Mouse (Mus musculus) kidney, embryonic 14.5 days (tissue): ENCODE measurements around the gene 1700029I15Rik. TPM values are rescaled to one million over a fixed set of nuclear protein-coding genes. Genes with fewer than 3 reads are reported as not detected.

ENCODE experiments used
- ATAC-seq: fragments of 200-750 bp; cut with Nextera tagmentation; 2 replicates; pipeline ENCODE4 v1.8.0; 2017; ENCODE audit warnings: moderate number of reproducible peaks, mild to moderate bottlenecking, moderate TSS enrichment, moderate library complexity; ENCODE audit not compliant: low FRiP score, low TSS enrichment
- H3K27ac ChIP-seq: fragments of 300-500 bp; sonication (generic); 2 replicates; pipeline ENCODE4 v1.5.1; 2014; ENCODE audit warnings: low read depth, mild to moderate bottlenecking, low read length, moderate library complexity, mixed read lengths
- H3K27me3 ChIP-seq: fragments of 300-500 bp; sonication (generic); 2 replicates; pipeline ENCODE4 v1.6.1; 2014; ENCODE audit warnings: mild to moderate bottlenecking, low read length; ENCODE audit not compliant: control insufficient read depth, insufficient read depth
- H3K36me3 ChIP-seq: fragments of 300-500 bp; sonication (generic); 2 replicates; pipeline ENCODE4 v1.6.1; 2014; ENCODE audit warnings: low read length, mixed read lengths; ENCODE audit not compliant: control insufficient read depth, insufficient read depth
- H3K4me1 ChIP-seq: fragments of 300-500 bp; sonication (generic); 2 replicates; pipeline ENCODE4 v1.6.1; 2014; ENCODE audit warnings: low read length, mixed read lengths; ENCODE audit not compliant: control insufficient read depth, insufficient read depth
- H3K4me2 ChIP-seq: fragments of 300-500 bp; sonication (generic); replicated peaks from 2 replicates; pipeline ENCODE4 v1.6.1; 2014; ENCODE audit warnings: low read depth, mild to moderate bottlenecking, low read length
- H3K4me3 ChIP-seq: fragments of 300-500 bp; sonication (generic); 2 replicates; pipeline ENCODE4 v1.5.1; 2014; ENCODE audit warnings: mild to moderate bottlenecking, low read length
- H3K9ac ChIP-seq: fragments of 300-500 bp; sonication (generic); 2 replicates; pipeline ENCODE4 v1.6.1; 2014; ENCODE audit warnings: low read depth, mild to moderate bottlenecking, low read length, moderate library complexity
- H3K9me3 ChIP-seq: fragments of 300-500 bp; sonication (generic); 2 replicates; pipeline ENCODE4 v1.6.1; 2016; ENCODE audit warnings: low read length; ENCODE audit not compliant: control insufficient read depth
- WGBS: fragments of 180-500 bp; shearing (Covaris S2); extraction: QIAGEN DNeasy Blood & Tissue Kit; methylation state at CpG from one replicate; pipeline ENCODE4 v1.1.7; 2014; 5-methylcytosine and 5-hydroxymethylcytosine counted together
- polyA plus RNA-seq: library from polyadenylated mRNA; unstranded; fragments of >200 nt; fragmentation: Nextera tagmentation; extraction: Ambion mirVana; gene quantifications from 2 replicates; pipeline ENCODE4 v1.2.1, GENCODE M21; 2014

1700029I15Rik gene
- polyA plus RNA-seq, 1 experiment from 2014 or later, result 2.5 TPM

DNA sequence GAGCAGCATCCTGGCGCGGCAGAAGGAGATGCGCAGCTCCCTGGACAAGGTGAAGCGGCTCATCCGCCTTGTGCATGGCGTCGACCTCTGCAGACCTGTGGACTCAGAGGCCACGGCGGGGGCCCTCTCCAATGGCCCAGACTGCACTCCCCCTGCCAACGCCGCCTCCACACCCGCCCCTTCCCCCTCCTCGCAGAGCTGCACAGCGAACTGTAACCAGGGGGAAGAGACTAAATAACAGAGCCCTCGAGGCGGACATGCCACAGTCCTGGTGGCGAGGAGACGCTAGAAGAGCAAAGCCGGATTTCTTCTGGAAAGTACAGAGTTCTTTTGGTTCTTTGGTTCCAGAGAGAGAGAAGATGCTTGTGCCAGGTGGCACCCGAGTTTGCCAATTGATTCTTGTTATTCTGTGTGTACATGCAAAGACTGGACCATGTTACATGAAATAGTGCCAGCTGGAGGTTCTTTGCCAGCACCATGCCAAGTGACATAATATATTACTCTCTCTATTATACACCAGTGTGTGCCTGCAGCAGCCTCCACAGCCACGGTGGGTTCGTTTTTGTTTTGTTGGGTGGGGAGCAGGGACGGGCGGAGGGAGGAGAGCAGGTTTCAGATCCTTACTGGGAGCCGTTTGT lies 22.0 kb upstream of the 1700029I15Rik start:
- 61% methylated on average over 23 of the region's 25 CpGs for WGBS
- H3K4me1 ChIP-seq, result peaks cover 4% of the 10 kb centered on the region; the same call in 1 of the 2 replicates
- H3K36me3 ChIP-seq, result peaks cover 69% of the 10 kb centered on the region
- no peak overlapping the region for H3K27ac ChIP-seq
- no peak overlapping the region for H3K4me3 ChIP-seq
- peak; percentile 36; the same call in 1 of the 2 replicates for ATAC-seq
- H3K9me3 ChIP-seq, result no peaks in the 10 kb centered on the region
- H3K27me3 ChIP-seq, result no peaks in the 10 kb centered on the region
- H3K9ac ChIP-seq, result no peak overlapping the region
- no peak overlapping the region for H3K4me2 ChIP-seq

- H3K9ac ChIP-seq, result no peak overlapping the region
- H3K36me3 ChIP-seq, result peaks cover 73% of the 10 kb centered on the region
- 27% methylated on average over 12 of the region's 12 CpGs for WGBS
- H3K27me3 ChIP-seq, result no peaks in the 10 kb centered on the region
- ATAC-seq, result peak; percentile 41; the same call in 1 of the 2 replicates
- H3K4me2 ChIP-seq, result no peak overlapping the region
- H3K4me3 ChIP-seq, result no peak overlapping the region
- peaks cover 4% of the 10 kb centered on the region; the same call in 1 of the 2 replicates for H3K4me1 ChIP-seq
- no peaks in the 10 kb centered on the region for H3K9me3 ChIP-seq
- no peak overlapping the region for H3K27ac ChIP-seq
Observed at GRCm38 (mm10) chr2:92360893-92361292, 21.4 kb upstream of the 1700029I15Rik start.

GRCm38 (mm10) chr2:92361795-92362194 lies 20.5 kb upstream of the 1700029I15Rik start:
- Histone ChIP-seq H3K4me2 (no peak overlapping the region), H3K9me3 (no peaks in the 10 kb centered on the region), H3K36me3 (peaks cover 67% of the 10 kb centered on the region), H3K9ac (no peak overlapping the region), H3K27me3 (no peaks in the 10 kb centered on the region), H3K4me1 (peaks cover 4% of the 10 kb centered on the region; the same call in 1 of the 2 replicates), H3K27ac (no peak overlapping the region), H3K4me3 (no peak overlapping the region)
- ATAC-seq, result no peak
- 75% methylated on average over 8 of the region's 8 CpGs for WGBS

DNA sequence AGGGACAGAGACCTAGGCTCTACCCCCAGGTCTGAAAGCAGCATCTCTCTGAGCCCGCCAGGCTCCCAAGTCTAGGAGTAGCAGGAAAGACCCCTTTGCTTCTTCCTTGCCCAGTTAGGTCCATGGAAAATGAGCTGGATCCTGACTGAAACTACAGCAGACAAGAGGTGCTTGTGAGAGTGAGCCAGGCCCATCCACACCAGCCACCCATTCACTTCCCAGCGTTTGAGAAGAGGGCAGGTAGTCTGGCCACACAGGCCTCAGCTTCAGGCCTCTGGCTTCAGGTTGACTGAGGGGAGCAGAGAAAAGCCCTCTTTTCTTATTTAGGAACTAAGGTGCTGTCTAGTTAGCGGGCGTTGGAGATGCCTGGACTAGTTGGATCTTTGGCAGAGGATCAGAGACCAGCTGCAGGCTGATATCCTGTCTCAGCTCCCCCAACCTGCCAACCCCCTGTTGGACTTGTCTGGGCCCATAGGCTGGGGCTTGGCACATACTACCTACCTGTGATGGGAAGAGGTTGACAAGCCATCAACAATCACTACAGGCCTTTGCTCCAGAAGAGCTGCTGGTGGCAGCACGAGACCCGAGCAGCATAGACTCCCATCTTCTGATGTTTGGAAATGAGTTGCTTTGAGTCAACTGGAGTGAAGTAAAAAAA lies 19.6 kb upstream of the 1700029I15Rik start:
- Histone ChIP-seq H3K27ac (no peak overlapping the region), H3K4me2 (no peak overlapping the region), H3K27me3 (no peaks in the 10 kb centered on the region), H3K4me1 (peaks cover 10% of the 10 kb centered on the region; the same call in 1 of the 2 replicates), H3K4me3 (no peak overlapping the region), H3K9ac (no peak overlapping the region), H3K36me3 (peaks cover 60% of the 10 kb centered on the region), H3K9me3 (no peaks in the 10 kb centered on the region)
- 90% methylated on average over 6 of the region's 6 CpGs for WGBS
- no peak for ATAC-seq

DNA sequence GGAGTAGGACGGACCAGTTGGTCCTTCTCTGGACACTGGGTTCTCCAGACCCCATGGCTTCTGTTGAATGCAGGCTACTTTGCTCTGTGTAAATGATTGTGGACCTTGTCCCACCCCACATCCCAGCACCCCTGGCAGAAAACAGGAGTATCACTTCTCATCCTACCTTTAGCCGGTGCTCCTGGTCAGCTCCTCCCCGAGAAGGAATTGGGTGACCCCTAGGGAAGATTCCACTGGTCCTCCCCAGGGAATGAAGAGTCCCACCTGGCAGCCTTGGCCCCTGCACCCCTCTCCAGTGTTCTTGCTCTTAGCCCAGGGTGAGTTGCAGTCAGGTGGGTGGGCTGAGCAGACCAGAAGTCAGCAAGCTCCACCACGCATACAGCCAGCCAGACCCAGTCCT lies 18.3 kb upstream of the 1700029I15Rik start:
- 86% methylated on average over 4 of the region's 4 CpGs for WGBS
- Histone ChIP-seq H3K4me2 (no peak overlapping the region), H3K36me3 (peaks cover 46% of the 10 kb centered on the region)

DNA sequence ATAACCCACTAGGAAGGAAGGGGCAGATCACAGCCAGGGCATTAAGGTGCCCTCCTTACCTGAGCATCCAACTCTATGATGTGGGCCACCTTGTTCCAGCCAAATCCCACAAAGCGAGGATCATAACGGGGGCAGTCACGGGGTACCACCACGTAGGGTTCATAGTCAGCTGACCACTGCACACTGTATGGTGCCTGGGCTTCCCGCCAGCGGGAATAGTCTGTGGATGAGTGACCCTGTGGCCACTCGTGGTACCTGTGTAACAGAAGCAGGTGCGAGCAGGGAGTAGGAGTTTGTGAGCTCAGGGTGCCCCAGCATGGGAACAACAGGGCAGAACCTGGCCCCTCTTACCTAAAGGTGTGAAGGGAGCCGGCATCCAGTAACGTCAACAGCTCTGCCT lies 16.8 kb upstream of the 1700029I15Rik start:
- no peak overlapping the region for H3K4me2 ChIP-seq
- 0 out of 2 replicates have a peak, but pooled peaks cover 7% of the 10 kb centered on the region for H3K27me3 ChIP-seq
- H3K27ac ChIP-seq, result no peak overlapping the region
- no peak overlapping the region for H3K4me3 ChIP-seq
- WGBS, result 93% methylated on average over 10 of the region's 10 CpGs
- H3K9me3 ChIP-seq, result no peaks in the 10 kb centered on the region
- ATAC-seq, result no peak
- peaks cover 32% of the 10 kb centered on the region; the same call in 1 of the 2 replicates for H3K36me3 ChIP-seq
- H3K4me1 ChIP-seq, result peaks cover 20% of the 10 kb centered on the region
- no peak overlapping the region for H3K9ac ChIP-seq

More for the DNA sequence above, 18.3 kb upstream of the 1700029I15Rik start:
- no peak for ATAC-seq
- no peak overlapping the region for H3K27ac ChIP-seq
- 0 out of 2 replicates have a peak, but pooled peaks cover 2% of the 10 kb centered on the region for H3K27me3 ChIP-seq
- no peaks in the 10 kb centered on the region for H3K9me3 ChIP-seq
- no peak overlapping the region for H3K4me3 ChIP-seq
- H3K4me1 ChIP-seq, result peaks cover 13% of the 10 kb centered on the region
- H3K9ac ChIP-seq, result no peak overlapping the region

DNA sequence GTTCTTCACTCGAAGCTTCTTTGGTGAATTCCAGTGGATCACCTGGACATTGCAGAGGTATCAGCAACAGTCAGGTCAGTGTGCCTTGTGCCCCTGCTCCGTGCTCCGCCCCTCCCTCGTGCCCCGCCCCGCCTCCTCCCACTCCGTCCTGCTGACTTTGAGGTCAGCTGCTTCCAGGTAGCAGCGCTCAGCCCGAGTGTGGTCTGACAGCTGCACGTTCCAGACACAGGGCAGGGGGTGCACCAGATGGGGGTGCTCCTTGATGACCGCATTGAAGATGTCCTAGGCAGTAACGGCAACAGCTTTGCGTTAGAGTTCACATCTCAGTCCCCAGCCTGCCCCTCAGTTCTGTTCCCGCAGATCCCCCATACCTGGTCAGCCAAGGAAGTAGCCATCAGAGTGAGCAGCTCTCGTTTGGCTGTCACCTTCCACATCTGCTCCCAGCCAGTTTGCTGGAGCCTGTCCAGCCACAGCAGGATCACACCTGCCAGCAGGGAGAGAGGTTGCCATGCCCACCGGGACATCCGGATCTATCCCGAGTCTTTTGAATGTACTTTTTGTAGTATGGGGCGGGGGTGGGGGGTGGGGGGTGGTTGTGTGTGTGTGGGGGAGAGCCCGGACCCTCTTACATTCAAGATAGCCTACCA lies 14.8 kb upstream of the 1700029I15Rik start:
- Histone ChIP-seq H3K4me3 (no peak overlapping the region), H3K9me3 (no peaks in the 10 kb centered on the region), H3K4me1 (peaks cover 33% of the 10 kb centered on the region), H3K36me3 (peaks cover 26% of the 10 kb centered on the region; the same call in 1 of the 2 replicates), H3K9ac (no peak overlapping the region), H3K27me3 (peaks cover 12% of the 10 kb centered on the region; the same call in 1 of the 2 replicates), H3K4me2 (no peak overlapping the region), H3K27ac (no peak overlapping the region)
- ATAC-seq, result no peak
- 30% methylated on average over 20 of the region's 20 CpGs for WGBS

GRCm38 (mm10) chr2:92370375-92370774 lies 12.0 kb upstream of the 1700029I15Rik start:
- Histone ChIP-seq H3K9ac (peak overlapping the region; percentile 69), H3K4me2 (peak overlapping the region; percentile 74), H3K36me3 (peaks cover 6% of the 10 kb centered on the region; the same call in 1 of the 2 replicates), H3K4me1 (peaks cover 41% of the 10 kb centered on the region), H3K27me3 (peaks cover 12% of the 10 kb centered on the region; the same call in 1 of the 2 replicates), H3K27ac (peak overlapping the region; percentile 94), H3K9me3 (no peaks in the 10 kb centered on the region), H3K4me3 (peak overlapping the region; percentile 49)
- 12% methylated on average over 19 of the region's 19 CpGs for WGBS
- ATAC-seq, result 0 out of 2 replicates have a peak, but pooled peaks have one; percentile 0
